Mouse (Mus musculus) left cerebral cortex, adult 2 months (tissue): ENCODE measurements at regions not wholly inside any gene's neighbourhood (a gene's known extent, or its start where the extent isn't known, plus 50 kb on each side); places are given as distances from the start of the nearest gene placed in this dataset.
A peak's percentile ranks its signal among the peaks of the same experiment; 100 is the strongest.

ENCODE experiments used
- DNase-seq, 2 experiments: peaks; one replicate each; pipeline ENCODE4 v3.0.0; 2021 to 2022; ENCODE audit warnings: low spot score in 2 of 2, mixed read lengths in 1 of 2; ENCODE audit errors: extremely low spot score in 1 of 2
- H3K27ac ChIP-seq: fragments of 200-600 bp; 2 replicates; pipeline ENCODE4 v1.8.1; 2022
- H3K4me3 ChIP-seq: fragments of 200-600 bp; 2 replicates; pipeline ENCODE4 v1.8.1; 2022
- CTCF ChIP-seq: fragments of 200-600 bp; IDR thresholded peaks from 2 replicates; pipeline ENCODE4 v1.8.1; 2022; ENCODE audit warnings: antibody characterized with exemption, mild to moderate bottlenecking, moderate library complexity
- intact Hi-C: fragments of 180-260 bp; cut with DNase I; formaldehyde crosslinking; loops from one replicate; pipeline ENCODE4 v1.15.1; 2025

- DNase-seq: no peak
- intact Hi-C loops: no loop called here
- TF ChIP-seq CTCF: no peak
- no peak overlapping the region for H3K27ac ChIP-seq
- no peak overlapping the region for H3K4me3 ChIP-seq
Observed at GRCm38 (mm10) chr2:145003509-145003908, 164.0 kb upstream of the Slc24a3 start.

GRCm38 (mm10) chr2:145010674-145011073 is 156.9 kb upstream of the Slc24a3 start:
- no peak for DNase-seq
- intact Hi-C loops: no loop called here
- Histone ChIP-seq H3K4me3 (no peak overlapping the region), H3K27ac (no peak overlapping the region)
- peak; percentile 43 for TF ChIP-seq CTCF

GRCm38 (mm10) chr2:145011221-145011620 is 156.3 kb upstream of the Slc24a3 start:
- no peak for DNase-seq
- TF ChIP-seq CTCF: no peak
- intact Hi-C loops: no loop called here

GRCm38 (mm10) chr2:145015951-145016350 is 151.6 kb upstream of the Slc24a3 start:
- Histone ChIP-seq H3K4me3 (no peak overlapping the region), H3K27ac (no peak overlapping the region)
- TF ChIP-seq CTCF: no peak
- intact Hi-C loops: no loop called here
- no peak for DNase-seq

More at GRCm38 (mm10) chr2:145011221-145011620, 156.3 kb upstream of the Slc24a3 start:
- no peak overlapping the region for H3K27ac ChIP-seq
- H3K4me3 ChIP-seq: no peak overlapping the region

GRCm38 (mm10) chr2:145016939-145017338 is 150.6 kb upstream of the Slc24a3 start:
- H3K27ac ChIP-seq: no peak overlapping the region
- no peak for DNase-seq
- H3K4me3 ChIP-seq: no peak overlapping the region
- intact Hi-C loops: no loop called here
- TF ChIP-seq CTCF: no peak

GRCm38 (mm10) chr2:145017625-145018167 is 149.9 kb upstream of the Slc24a3 start:
- no peak overlapping the region for H3K27ac ChIP-seq
- H3K4me3 ChIP-seq: no peak overlapping the region
- no peak for DNase-seq
- TF ChIP-seq CTCF: no peak
- intact Hi-C loops: no loop called here

- no peak for DNase-seq
- Histone ChIP-seq H3K27ac (no peak overlapping the region), H3K4me3 (no peak overlapping the region)
- no peak for TF ChIP-seq CTCF
- intact Hi-C loops: no loop called here
Observed at GRCm38 (mm10) chr2:145047743-145048142, 119.8 kb upstream of the Slc24a3 start.

- intact Hi-C loops: no loop called here
- Histone ChIP-seq H3K27ac (no peak overlapping the region), H3K4me3 (no peak overlapping the region)
- TF ChIP-seq CTCF: no peak
- no peak for DNase-seq
Observed at GRCm38 (mm10) chr2:145049655-145050376, 117.7 kb upstream of the Slc24a3 start.

GRCm38 (mm10) chr2:145052405-145052804 is 115.1 kb upstream of the Slc24a3 start:
- H3K27ac ChIP-seq: no peak overlapping the region
- no peak for TF ChIP-seq CTCF
- DNase-seq: no peak
- H3K4me3 ChIP-seq: no peak overlapping the region
- intact Hi-C loops: no loop called here

GRCm38 (mm10) chr2:145056219-145056618 is 111.3 kb upstream of the Slc24a3 start:
- Histone ChIP-seq H3K4me3 (no peak overlapping the region), H3K27ac (no peak overlapping the region)
- DNase-seq: no peak
- intact Hi-C loops: no loop called here
- TF ChIP-seq CTCF: no peak

GRCm38 (mm10) chr2:145056762-145057161 is 110.8 kb upstream of the Slc24a3 start:
- intact Hi-C loops: no loop called here
- no peak overlapping the region for H3K27ac ChIP-seq
- no peak for DNase-seq
- TF ChIP-seq CTCF: no peak
- H3K4me3 ChIP-seq: no peak overlapping the region

GRCm38 (mm10) chr2:145069931-145070330 is 97.6 kb upstream of the Slc24a3 start:
- DNase-seq: no peak
- no peak for TF ChIP-seq CTCF
- H3K4me3 ChIP-seq: no peak overlapping the region
- intact Hi-C loops: no loop called here
- no peak overlapping the region for H3K27ac ChIP-seq

GRCm38 (mm10) chr2:145081926-145082325 is 85.6 kb upstream of the Slc24a3 start:
- no peak for DNase-seq
- intact Hi-C loops: no loop called here
- Histone ChIP-seq H3K27ac (no peak overlapping the region), H3K4me3 (no peak overlapping the region)
- no peak for TF ChIP-seq CTCF
